Mouse (Mus musculus): ENCODE measurements around the gene Tcea2. TPM values are rescaled to one million over a fixed set of nuclear protein-coding genes. Genes with fewer than 3 reads are reported as not detected.

Tcea2 gene
- polyA plus RNA-seq, 1 experiment, result 13.0 TPM

DNA sequence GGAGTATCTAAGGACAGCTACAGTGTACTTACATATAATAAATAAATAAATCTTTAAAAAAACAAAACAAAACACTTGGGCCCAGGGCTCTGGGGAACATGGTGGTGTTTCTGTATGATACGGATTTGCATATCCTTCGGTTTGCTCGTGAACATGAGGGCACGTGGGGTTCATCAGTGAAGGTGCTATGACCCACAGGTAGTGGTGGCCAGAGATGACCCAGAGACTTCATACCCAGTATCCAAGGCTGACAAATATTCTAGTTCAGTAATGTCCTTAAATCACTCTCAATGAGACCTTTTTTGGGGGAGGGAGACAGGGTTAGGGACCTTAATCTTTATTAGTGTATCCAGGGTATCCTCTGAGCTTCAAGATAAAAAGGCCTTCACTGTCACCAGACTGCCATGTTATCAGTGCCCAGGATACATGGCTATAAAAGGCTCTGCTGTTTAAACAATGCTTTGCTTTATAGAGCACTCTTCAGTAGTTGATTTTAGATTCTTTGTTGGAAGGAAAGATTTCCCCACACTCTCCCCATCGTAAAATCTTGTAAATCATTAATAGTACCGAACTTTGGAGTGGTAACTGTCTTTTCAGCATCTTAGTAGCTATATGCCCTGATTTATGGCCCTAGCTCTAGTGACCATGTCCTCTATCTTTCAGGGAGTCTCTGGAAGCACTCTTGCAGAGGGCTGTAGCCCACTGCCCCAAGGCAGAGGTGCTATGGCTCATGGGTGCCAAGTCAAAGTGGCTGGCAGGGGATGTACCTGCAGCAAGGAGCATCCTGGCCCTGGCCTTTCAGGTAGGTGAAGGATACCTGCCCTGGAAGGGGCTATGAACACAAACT lies 33.3 kb upstream of the Tcea2 start:
- Histone ChIP-seq H3K4me3 (ENCODE audit: low read depth, low read length) (no peak overlapping the region), H3K27me3 (ENCODE audit: control insufficient read depth, insufficient read depth, low read length, poor library complexity, severe bottlenecking) (no peaks in the 10 kb centered on the region), H3K9me3 (replicated peaks; ENCODE audit: control insufficient read depth, insufficient read depth, low read length, poor library complexity, severe bottlenecking) (no peaks in the 10 kb centered on the region), H3K9ac (ENCODE audit: low read depth, poor library complexity, severe bottlenecking) (no peak overlapping the region), H3K27ac (ENCODE audit: insufficient read depth, low read length) (no peak overlapping the region), H3K4me1 (ENCODE audit: control insufficient read depth, insufficient read depth, low read length) (no peaks in the 10 kb centered on the region), H3K36me3 (ENCODE audit: control insufficient read depth, insufficient read depth, low read length, poor library complexity, severe bottlenecking) (peaks cover 34% of the 10 kb centered on the region)
- no peak for TF ChIP-seq POLR2A (IDR thresholded peaks at IDR 0.05; ENCODE audit: insufficient read depth, low read length)

DNA sequence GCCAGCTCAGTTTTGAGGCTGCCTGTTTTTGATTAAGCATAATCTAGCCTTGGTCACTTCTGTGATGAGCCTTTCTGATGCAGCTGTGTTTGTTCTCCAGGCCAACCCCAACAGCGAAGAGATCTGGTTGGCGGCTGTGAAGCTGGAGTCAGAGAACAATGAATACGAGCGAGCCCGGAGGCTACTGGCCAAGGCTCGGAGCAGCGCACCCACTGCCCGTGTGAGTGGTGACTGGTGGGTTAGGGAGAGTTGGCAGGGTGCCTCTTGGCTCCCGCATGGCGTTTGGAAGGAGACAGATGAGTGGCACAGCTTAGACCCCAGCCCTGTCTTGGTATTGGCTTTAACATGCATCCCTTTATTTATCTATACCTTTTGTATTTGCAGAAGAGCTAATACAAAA lies 31.2 kb upstream of the Tcea2 start:
- Histone ChIP-seq H3K27me3 (ENCODE audit: control insufficient read depth, insufficient read depth, low read length, poor library complexity, severe bottlenecking) (no peaks in the 10 kb centered on the region), H3K9me3 (replicated peaks; ENCODE audit: control insufficient read depth, insufficient read depth, low read length, poor library complexity, severe bottlenecking) (no peaks in the 10 kb centered on the region), H3K9ac (ENCODE audit: low read depth, poor library complexity, severe bottlenecking) (no peak overlapping the region), H3K4me3 (ENCODE audit: low read depth, low read length) (no peak overlapping the region), H3K27ac (ENCODE audit: insufficient read depth, low read length) (no peak overlapping the region), H3K4me1 (ENCODE audit: control insufficient read depth, insufficient read depth, low read length) (no peaks in the 10 kb centered on the region), H3K36me3 (ENCODE audit: control insufficient read depth, insufficient read depth, low read length, poor library complexity, severe bottlenecking) (peaks cover 40% of the 10 kb centered on the region)
- TF ChIP-seq CTCF (IDR thresholded peaks at IDR 0.05; ENCODE audit: low read depth, low read length) (no peak), EP300 (IDR thresholded peaks at IDR 0.05; ENCODE audit: insufficient read depth, low read depth, low read length) (no peak), POLR2A (IDR thresholded peaks at IDR 0.05; ENCODE audit: insufficient read depth, low read length) (no peak)

DNA sequence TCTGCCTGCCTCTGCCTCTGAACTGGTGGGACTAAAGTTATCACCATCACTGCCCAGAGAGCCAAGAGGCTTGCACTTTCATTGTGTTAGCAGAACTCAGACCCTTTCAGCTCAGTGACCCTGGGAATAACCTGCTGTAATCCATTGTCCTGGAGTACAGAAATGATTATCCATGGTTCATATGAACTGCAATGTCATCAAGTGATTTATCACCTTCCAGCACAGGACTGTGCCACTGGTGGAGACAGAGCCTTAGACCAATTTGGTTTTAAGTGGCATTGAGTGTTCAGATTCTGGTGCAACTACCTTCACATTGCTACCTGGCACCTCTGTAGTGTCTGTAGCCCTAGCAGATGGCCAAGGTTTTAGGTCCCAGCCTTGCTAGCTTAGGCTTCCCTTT lies 27.0 kb upstream of the Tcea2 start:
- no peaks in the 10 kb centered on the region for H3K4me1 ChIP-seq (ENCODE audit: control insufficient read depth, insufficient read depth, low read length)
- no peak overlapping the region for H3K9ac ChIP-seq (ENCODE audit: low read depth, poor library complexity, severe bottlenecking)
- H3K4me3 ChIP-seq (ENCODE audit: low read depth, low read length), result no peak overlapping the region
- no peaks in the 10 kb centered on the region for H3K27me3 ChIP-seq (ENCODE audit: control insufficient read depth, insufficient read depth, low read length, poor library complexity, severe bottlenecking)
- H3K27ac ChIP-seq (ENCODE audit: insufficient read depth, low read length), result no peak overlapping the region
- peaks cover 40% of the 10 kb centered on the region for H3K36me3 ChIP-seq (ENCODE audit: control insufficient read depth, insufficient read depth, low read length, poor library complexity, severe bottlenecking)
- TF ChIP-seq POLR2A (IDR thresholded peaks at IDR 0.05; ENCODE audit: insufficient read depth, low read length), result no peak
- no peaks in the 10 kb centered on the region for H3K9me3 ChIP-seq (replicated peaks; ENCODE audit: control insufficient read depth, insufficient read depth, low read length, poor library complexity, severe bottlenecking)

DNA sequence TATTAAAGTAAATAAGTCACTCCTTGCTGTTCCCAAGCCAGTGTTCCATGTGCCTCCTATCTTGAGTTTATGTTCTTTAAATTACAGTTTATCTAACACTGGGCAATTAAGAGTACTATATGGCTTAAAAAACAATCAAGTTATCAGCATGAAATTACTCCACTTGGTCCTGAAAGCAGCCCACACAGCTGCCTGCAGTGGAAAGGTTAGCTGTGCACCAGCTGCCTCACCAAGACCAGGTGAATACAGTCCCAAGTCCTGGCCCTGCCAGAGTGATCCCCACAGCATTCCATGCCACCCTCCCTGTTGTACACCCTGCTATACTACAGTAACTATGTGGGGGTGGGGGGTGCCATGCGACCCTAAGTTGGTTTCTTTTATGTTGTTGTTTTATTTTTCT lies 26.6 kb upstream of the Tcea2 start:
- H3K9me3 ChIP-seq (replicated peaks; ENCODE audit: control insufficient read depth, insufficient read depth, low read length, poor library complexity, severe bottlenecking), result no peaks in the 10 kb centered on the region
- TF ChIP-seq EP300 (IDR thresholded peaks at IDR 0.05; ENCODE audit: insufficient read depth, low read depth, low read length) (no peak), CTCF (IDR thresholded peaks at IDR 0.05; ENCODE audit: low read depth, low read length) (no peak), POLR2A (IDR thresholded peaks at IDR 0.05; ENCODE audit: insufficient read depth, low read length) (no peak)
- H3K9ac ChIP-seq (ENCODE audit: low read depth, poor library complexity, severe bottlenecking), result no peak overlapping the region
- no peak overlapping the region for H3K27ac ChIP-seq (ENCODE audit: insufficient read depth, low read length)
- peaks cover 40% of the 10 kb centered on the region for H3K36me3 ChIP-seq (ENCODE audit: control insufficient read depth, insufficient read depth, low read length, poor library complexity, severe bottlenecking)
- H3K4me3 ChIP-seq (ENCODE audit: low read depth, low read length), result no peak overlapping the region
- H3K4me1 ChIP-seq (ENCODE audit: control insufficient read depth, insufficient read depth, low read length), result no peaks in the 10 kb centered on the region
- no peaks in the 10 kb centered on the region for H3K27me3 ChIP-seq (ENCODE audit: control insufficient read depth, insufficient read depth, low read length, poor library complexity, severe bottlenecking)

DNA sequence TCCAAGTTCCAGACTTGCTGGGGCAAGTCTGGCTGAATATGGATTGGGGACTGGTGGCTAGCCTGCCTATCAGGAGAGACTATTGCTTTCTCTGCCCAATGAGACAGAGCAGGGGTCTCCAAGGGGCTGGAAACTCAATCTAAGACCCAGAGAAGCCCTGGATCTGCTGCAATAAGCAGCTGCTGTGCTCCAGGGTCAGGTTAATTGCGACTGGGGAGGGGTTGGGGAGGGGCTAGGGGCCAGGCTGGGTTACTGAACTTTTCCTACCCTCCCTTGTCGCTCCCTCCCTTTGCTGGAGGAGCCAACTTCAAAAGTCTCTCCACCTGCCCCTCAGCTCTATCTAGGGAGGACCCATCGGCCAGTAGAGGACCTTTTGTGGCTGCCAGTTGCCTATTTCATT lies 23.4 kb upstream of the Tcea2 start, which contains the start of gene Gm29797:
Gm29797 (plus strand) TSS at position 301 of the 400 bp plus-strand sequence.
- no peak within 1 kb of the TSS for H3K9ac ChIP-seq (ENCODE audit: low read depth, poor library complexity, severe bottlenecking)
- H3K4me1 ChIP-seq (ENCODE audit: control insufficient read depth, insufficient read depth, low read length), result no peaks in the 10 kb centered on the region
- H3K36me3 ChIP-seq (ENCODE audit: control insufficient read depth, insufficient read depth, low read length, poor library complexity, severe bottlenecking), result peaks cover 23% of the 10 kb centered on the region
- TF ChIP-seq POLR2A (IDR thresholded peaks at IDR 0.05; ENCODE audit: insufficient read depth, low read length) (no peak), EP300 (IDR thresholded peaks at IDR 0.05; ENCODE audit: insufficient read depth, low read depth, low read length) (no peak), CTCF (IDR thresholded peaks at IDR 0.05; ENCODE audit: low read depth, low read length) (no peak)
- no peak within 1 kb of the TSS for H3K4me3 ChIP-seq (ENCODE audit: low read depth, low read length)
- H3K27ac ChIP-seq (ENCODE audit: insufficient read depth, low read length), result no peak within 1 kb of the TSS
- H3K27me3 ChIP-seq (ENCODE audit: control insufficient read depth, insufficient read depth, low read length, poor library complexity, severe bottlenecking), result no peaks in the 10 kb centered on the region
- no peaks in the 10 kb centered on the region for H3K9me3 ChIP-seq (replicated peaks; ENCODE audit: control insufficient read depth, insufficient read depth, low read length, poor library complexity, severe bottlenecking)

DNA sequence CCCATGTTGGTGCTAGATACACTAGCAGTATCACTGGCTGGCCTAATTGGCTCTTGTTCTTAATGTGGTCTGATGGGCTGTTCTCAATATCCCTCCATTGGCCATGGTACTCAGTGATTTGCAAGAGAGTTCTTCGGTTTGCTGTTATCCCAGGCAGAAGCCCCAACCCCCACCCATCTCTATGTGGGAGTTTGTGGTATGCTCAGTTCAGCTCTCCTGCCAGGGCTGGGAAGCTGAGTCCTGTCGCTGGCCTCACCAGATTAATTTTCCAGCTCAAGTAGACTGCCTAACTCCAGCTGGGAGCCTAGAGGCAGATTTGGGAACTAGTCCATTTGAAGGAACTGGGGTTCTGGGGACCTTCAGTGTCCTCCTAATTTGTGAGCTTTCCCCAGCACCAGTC lies 22.7 kb upstream of the Tcea2 start:
- H3K9ac ChIP-seq (ENCODE audit: low read depth, poor library complexity, severe bottlenecking), result no peak overlapping the region
- H3K36me3 ChIP-seq (ENCODE audit: control insufficient read depth, insufficient read depth, low read length, poor library complexity, severe bottlenecking), result peaks cover 19% of the 10 kb centered on the region
- no peak overlapping the region for H3K4me3 ChIP-seq (ENCODE audit: low read depth, low read length)
- H3K9me3 ChIP-seq (replicated peaks; ENCODE audit: control insufficient read depth, insufficient read depth, low read length, poor library complexity, severe bottlenecking), result no peaks in the 10 kb centered on the region
- no peaks in the 10 kb centered on the region for H3K27me3 ChIP-seq (ENCODE audit: control insufficient read depth, insufficient read depth, low read length, poor library complexity, severe bottlenecking)
- no peaks in the 10 kb centered on the region for H3K4me1 ChIP-seq (ENCODE audit: control insufficient read depth, insufficient read depth, low read length)
- H3K27ac ChIP-seq (ENCODE audit: insufficient read depth, low read length), result no peak overlapping the region
- TF ChIP-seq EP300 (IDR thresholded peaks at IDR 0.05; ENCODE audit: insufficient read depth, low read depth, low read length) (no peak), POLR2A (IDR thresholded peaks at IDR 0.05; ENCODE audit: insufficient read depth, low read length) (no peak), CTCF (IDR thresholded peaks at IDR 0.05; ENCODE audit: low read depth, low read length) (no peak)

Measured in ES-Bruce4 (cell line).